Mouse (Mus musculus) regulatory T cell (primary cell): ENCODE measurements around the gene Nrbp1.

Source experiments
- in situ Hi-C: fragments of 300-600 bp; cut with MboI, MseI; formaldehyde crosslinking; loops from one replicate; pipeline ENCODE4 v1.15.1; 2025; ENCODE audit warnings: high pct_unique_total_duplicates

Gene Nrbp1

GRCm38 (mm10) chr5:31203866-31204265, 36.8 kb upstream of the Nrbp1 start:
- in situ Hi-C loops = loop anchor here (5.0 to 25.0 kb wide), 2 partner anchors 88 to 1258 kb away; partner anchors contain the start of genes Ift172 and Ppp1cb

DNA sequence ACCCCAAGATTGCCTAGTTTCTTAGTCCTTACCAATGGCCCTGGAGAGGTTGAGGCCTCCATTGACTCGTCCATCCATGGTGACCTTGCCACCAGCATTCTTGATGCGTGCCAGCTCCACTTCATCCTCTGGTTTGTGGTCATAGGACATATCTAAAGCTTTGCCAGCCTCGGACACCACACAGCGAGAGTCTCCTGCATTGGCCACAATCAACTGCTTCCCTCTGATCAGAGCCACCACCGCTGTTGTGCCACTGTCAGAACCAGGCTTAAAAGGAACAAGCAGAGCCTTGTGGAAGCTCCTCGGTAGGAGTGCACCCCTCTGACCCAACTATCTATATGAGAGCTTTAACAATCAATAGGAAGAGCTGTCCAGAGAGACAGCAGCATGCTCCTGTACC, 36.2 kb upstream of the Nrbp1 start:
- in situ Hi-C loops = loop anchor here (5.0 to 25.0 kb wide), 2 partner anchors 88 to 1258 kb away; partner anchors contain the start of genes Ift172 and Ppp1cb

- in situ Hi-C loops = loop anchor here (25.0 kb wide), 1 partner anchor 1246 kb away; the partner anchor contains the start of gene Ppp1cb
Measured at GRCm38 (mm10) chr5:31216554-31216953, 24.1 kb upstream of the Nrbp1 start.

- in situ Hi-C loops = loop anchor here (25.0 kb wide), 1 partner anchor 1244 kb away; the partner anchor contains the start of gene Ppp1cb
Measured at GRCm38 (mm10) chr5:31218294-31218693, 22.4 kb upstream of the Nrbp1 start.

GRCm38 (mm10) chr5:31219070-31219469, 21.6 kb upstream of the Nrbp1 start:
- in situ Hi-C loops = loop anchor here (25.0 kb wide), 1 partner anchor 1243 kb away; the partner anchor contains the start of gene Ppp1cb

DNA sequence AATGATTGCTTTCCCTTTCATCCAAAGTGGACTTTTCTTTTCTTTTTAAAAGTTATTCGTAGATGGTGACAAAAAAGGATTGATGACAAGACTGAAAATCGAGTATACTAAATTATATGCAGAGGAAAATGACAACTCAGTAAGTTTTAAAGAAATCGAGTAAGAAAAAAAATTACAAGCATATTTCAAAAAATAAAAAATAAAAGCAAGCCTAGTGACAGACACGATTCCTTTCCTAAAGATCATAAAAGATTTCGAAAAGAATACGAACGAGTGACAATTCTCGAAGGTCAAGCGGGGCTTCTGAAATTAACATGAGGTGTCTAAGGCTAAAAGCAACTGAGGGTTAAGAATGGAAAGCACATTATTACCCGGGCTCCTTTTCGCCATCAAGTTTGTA, 21.2 kb upstream of the Nrbp1 start:
- in situ Hi-C loops = loop anchor here (25.0 kb wide), 1 partner anchor 1243 kb away; the partner anchor contains the start of gene Ppp1cb

DNA sequence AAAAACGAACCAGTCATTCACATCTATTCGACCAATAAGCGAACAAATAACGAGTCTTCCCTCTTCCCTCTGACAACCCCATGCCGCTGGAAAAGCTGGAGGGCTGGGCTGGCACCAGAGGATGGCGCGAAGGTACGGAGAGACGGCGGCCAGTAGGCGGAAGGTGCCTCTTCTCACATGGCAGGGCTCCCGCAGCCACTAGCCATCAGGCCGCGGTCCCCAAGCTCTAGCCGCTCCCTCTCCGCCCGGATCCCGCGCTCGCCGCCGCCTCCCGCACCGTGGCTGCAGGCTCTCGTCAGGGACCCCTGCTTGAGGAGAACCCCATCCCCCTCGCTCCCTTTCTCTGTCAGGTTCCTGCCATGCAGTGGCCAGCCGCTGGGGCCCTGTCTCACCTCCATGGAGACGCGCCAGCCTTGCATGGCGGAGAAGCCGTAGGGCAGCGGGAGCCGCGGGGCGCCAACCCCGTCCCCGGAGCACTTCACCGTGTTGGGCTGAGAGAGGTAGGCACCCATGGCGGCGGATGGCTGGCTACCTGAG, 20.7 kb upstream of the Nrbp1 start:
- in situ Hi-C loops = loop anchor here (25.0 kb wide), 1 partner anchor 1242 kb away; the partner anchor contains the start of gene Ppp1cb

- in situ Hi-C loops = loop anchor here (25.0 kb wide), 1 partner anchor 1242 kb away; the partner anchor contains the start of gene Ppp1cb
Measured at GRCm38 (mm10) chr5:31220448-31221303, 20.0 kb upstream of the Nrbp1 start, which contains the start of gene Ppm1g. Ppm1g (minus strand) TSS chr5:31220687.

DNA sequence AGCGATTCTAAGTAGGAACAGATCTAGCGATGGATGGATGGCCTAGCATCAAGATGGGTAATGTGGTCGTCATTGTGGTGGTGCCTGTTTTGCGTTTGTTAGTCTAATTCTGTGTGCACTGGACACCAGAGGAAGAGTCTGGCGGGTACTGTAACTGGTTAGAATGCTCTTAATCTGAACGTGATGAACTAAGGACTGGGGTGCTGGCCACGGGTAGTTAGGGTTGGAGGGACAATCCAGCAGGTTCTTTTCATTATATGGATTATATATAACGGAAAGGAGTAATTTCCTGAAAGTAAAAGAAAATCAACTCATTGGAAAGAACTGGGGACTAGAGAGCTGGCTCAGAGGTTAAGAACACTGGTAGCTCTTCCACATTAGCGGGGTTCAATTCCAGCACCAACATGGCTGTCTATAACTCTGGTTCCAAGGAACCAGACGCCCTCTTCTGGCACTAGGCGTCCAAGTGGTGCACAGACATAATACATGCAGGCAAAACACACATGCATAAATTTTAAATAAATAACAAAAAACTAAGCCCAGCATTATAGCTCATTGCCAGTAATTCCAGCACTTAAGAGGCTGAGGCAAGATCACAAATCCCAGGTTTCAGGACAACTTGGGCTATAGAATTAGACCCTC, 19.2 kb upstream of the Nrbp1 start:
- in situ Hi-C loops = loop anchor here (25.0 kb wide), 1 partner anchor 1241 kb away; the partner anchor contains the start of gene Ppp1cb

- in situ Hi-C loops = loop anchor here (25.0 kb wide), 1 partner anchor 1240 kb away; the partner anchor contains the start of gene Ppp1cb
Measured at GRCm38 (mm10) chr5:31222696-31223095, 18.0 kb upstream of the Nrbp1 start.

GRCm38 (mm10) chr5:31226641-31227040, 14.0 kb upstream of the Nrbp1 start:
- in situ Hi-C loops = no loop called here

DNA sequence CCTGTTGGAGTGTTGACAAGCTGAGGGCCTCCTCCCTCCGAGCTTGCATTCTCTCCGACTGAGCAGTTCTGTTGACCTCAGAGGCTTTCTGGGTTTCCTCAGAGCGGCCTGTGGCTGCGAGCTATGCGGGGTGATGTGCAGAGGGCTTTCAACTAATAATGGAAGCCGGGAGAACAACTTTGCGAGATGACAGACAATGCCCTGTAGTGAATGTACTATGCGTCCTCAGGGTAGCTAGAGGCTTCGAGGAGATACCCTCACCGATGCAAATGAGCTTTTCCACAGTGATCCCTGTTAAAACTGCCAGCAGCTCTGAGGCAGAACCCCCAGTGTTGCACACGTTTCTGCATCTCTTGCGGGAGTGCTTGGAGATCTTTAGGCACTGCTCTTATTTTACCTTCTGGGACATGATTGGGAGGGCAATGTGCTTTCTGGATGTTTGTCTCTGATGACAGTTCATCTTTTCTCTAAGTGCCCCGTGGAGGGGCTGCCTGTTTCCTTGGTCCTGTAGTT, 914 bp downstream of the Nrbp1 start:
- in situ Hi-C loops = loop anchor here (5.0 kb wide), 1 partner anchor 64 kb away; the partner anchor contains the start of gene Gm29609

DNA sequence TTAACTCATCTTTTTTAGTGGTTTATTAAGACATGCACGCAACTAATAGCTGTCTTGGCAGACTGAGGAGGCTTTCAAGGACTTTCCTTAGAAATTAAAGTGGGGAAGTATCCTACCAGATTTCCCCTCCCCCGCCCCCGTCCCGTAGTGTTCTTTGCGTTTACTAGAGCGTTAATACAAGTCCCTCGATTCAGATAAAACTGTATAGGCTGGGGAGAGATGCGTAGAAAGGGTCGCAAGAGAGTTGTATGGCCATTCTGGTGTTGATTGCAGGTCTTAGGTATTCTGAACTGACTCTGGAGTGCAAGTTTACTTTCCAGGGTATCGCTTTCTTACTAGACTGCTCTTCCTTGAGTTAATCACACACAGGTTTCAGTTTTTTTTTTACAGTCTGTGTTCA, 1.5 kb downstream of the Nrbp1 start:
- in situ Hi-C loops = loop anchor here (5.0 kb wide), 1 partner anchor 65 kb away; the partner anchor contains the start of gene Gm29609

- in situ Hi-C loops = no loop called here
Measured at GRCm38 (mm10) chr5:31250716-31251115, 10.1 kb downstream of the Nrbp1 start.

DNA sequence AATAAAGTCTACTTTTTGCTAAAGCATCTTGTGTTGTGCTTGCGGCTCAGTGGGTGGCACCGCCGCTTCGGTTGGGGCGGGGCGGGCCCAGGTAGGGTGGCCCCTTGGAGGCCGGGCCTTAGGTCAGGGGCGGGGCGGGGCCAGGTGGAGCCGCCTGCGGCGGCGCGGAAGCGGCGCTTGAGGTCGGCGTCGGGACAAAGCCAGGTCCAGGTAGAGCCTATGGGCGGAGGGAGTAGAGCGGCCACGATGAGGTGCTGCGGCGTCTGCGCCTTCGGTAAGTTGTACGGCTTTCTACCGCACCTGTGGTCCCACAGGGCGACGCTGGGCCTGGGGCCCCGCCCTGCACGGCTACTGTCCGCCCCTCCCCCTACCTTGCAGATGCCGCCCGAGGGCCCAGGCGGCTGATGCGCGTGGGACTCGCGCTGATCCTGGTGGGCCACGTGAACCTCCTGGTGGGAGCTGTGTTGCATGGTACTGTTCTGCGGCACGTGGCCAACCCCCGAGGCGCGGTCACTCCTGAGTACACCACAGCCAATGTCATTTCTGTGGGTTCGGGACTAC, 11.0 kb downstream of the Nrbp1 start, which contains the start of gene Krtcap3:
TSS of gene Krtcap3 (plus strand) at position 151 of the 561 bp plus-strand sequence.
- in situ Hi-C loops = no loop called here

DNA sequence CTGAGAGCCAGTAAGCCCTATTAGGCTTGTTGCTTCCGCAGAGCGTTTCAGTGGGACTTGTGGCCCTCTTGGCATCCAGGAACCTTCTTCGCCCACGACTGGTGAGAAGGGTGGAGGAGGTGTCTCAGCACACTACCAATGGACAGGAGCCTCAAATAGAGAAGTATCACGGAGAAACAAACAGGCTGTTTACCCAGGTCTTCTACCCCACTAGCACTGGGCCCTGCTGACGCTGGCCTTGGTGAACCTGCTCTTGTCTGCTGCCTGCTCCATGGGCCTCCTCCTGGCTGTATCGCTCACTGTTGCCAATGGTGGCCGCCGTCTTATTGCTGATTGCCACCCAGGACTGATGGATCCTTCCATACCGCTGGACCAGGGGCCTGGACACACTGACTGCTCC, 11.5 kb downstream of the Nrbp1 start:
- in situ Hi-C loops = no loop called here

GRCm38 (mm10) chr5:31252795-31253545, 12.3 kb downstream of the Nrbp1 start:
- in situ Hi-C loops = no loop called here

DNA sequence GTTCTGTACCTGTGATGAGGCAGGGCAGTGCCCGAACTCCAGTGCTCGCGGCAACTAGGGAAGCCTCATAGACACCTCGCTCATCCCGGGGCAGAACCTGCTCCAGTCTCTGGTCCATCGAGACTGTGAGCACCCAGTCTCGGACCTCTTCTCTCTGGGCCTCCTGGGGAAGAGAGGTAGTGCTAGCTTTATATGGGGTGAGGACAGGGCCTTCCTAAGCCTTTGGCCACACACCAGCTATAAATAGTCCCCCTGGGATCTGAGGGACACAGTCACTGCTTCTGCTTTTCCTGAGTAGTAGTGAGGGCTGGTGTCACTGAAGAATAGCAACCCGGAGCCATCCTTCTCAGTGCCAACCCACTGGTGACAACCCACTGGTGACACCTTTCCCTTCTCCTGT, 13.1 kb downstream of the Nrbp1 start:
- in situ Hi-C loops = no loop called here

DNA sequence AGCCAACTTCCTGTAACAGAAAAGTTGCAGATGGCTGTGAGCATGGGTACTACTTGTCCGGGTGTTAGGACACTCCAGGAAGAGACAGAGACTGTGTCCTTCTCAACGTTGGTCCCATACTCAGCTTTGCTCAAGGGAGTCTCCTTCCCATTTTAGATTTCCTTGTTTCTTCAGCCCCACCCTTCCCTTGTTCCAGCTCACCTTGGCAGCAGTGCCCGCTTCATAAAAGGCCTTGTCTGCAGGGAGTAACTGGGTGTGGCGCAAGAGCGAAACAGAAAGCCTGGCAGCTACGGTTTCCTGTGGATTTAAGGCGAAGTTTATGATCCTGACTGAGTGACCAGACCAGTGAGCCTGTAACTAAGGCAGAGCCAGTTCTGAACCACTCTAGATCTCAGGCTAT, 13.8 kb downstream of the Nrbp1 start:
- in situ Hi-C loops = no loop called here

GRCm38 (mm10) chr5:31254901-31255300, 14.2 kb downstream of the Nrbp1 start:
- in situ Hi-C loops = no loop called here
